Mouse (Mus musculus) hematopoietic stem cell, adult 5-6 weeks (primary cell): ENCODE data around the gene Btg1. TPM values are rescaled to one million over a fixed set of nuclear protein-coding genes. Genes with fewer than 3 reads are reported as not detected.

Experiments used
- ATAC-seq, 2 experiments: fragments of 125-278 bp in 1 of 2; replicated peaks in 1 of 2; 2 replicates each; pipeline ENCODE4 v1.8.0; 2016 to 2017; ENCODE audit warnings: inconsistent platforms in 2 of 2, mild to moderate bottlenecking in 2 of 2, moderate number of reproducible peaks in 2 of 2, low read depth in 1 of 2, moderate TSS enrichment in 1 of 2; ENCODE audit not compliant: low FRiP score in 2 of 2, poor library complexity in 2 of 2, severe bottlenecking in 2 of 2, insufficient read depth in 1 of 2, low TSS enrichment in 1 of 2
- total RNA-seq: library from RNA; stranded (forward); fragments of 172-1452, 232-1000 nt; gene quantifications from 2 replicates; pipeline ENCODE4 v1.2.3, GENCODE M21; 2017

The Btg1 gene
- total RNA-seq, 1 experiment from 2014 or later, result 75.4 TPM

DNA sequence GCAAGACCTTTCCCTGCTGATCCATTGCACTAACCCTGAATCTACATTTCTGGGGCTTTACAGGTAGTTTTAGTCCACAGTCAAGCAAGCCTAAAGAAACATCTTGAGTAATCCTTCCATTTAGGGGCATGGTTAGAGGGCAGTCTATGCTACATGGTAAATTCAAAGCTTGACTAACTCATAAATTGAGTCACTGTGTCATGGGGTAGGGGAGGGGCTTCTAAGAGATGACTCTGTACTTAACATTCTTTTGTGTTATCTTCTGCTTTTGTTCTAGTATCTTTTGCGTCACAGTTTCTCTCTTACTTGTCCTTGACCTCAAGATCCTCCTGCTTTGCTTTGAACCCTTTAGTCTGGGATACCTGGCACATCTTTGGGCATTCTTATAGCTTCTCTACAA lies 11.6 kb upstream of the Btg1 start:
- ATAC-seq, result no peak

DNA sequence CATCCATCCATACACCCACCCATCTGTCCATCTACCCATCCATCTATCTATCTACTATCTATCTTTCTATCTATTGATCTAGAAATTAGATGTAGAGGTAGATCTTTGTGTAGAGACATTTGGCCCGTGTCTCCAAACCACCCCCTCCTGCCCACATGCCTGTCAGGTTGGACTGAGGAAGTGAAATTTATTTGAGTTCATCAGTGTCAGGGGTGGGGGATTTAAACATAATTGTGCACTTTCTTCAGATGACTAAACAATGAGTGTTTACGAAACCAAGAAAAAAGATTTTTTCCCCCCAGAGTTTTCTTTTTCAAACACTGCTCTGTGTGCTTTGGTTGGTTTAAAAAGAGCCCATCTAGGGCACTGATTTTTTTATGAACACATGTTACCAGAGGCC lies 10.9 kb upstream of the Btg1 start:
- no peak for ATAC-seq

DNA sequence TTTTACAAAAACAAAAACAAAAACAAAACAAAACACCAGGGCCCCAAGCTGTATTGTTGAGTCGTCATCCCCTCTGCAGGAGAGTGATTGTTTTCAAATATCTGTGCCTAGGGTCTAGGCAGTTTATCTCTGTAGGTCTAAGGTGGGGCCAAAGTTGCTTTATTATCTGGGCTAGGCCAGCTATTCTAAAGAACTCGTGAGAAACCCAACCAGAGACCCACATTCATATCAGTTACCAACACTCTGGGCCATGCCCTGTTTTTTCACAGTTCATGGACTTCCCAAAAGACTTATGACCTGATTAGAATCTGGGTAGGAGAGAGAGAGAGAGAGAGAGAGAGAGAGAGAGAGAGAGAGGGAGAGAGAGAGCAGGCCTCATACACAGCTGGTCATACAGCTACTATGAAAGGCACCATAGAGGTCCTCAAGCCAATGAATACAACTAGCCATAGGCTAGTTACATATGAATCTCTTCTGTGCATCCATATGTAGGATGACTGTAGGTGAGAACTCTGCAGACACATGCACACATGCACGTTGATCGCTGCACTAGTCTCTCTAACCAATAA lies 9.1 kb upstream of the Btg1 start:
- ATAC-seq, result no peak

DNA sequence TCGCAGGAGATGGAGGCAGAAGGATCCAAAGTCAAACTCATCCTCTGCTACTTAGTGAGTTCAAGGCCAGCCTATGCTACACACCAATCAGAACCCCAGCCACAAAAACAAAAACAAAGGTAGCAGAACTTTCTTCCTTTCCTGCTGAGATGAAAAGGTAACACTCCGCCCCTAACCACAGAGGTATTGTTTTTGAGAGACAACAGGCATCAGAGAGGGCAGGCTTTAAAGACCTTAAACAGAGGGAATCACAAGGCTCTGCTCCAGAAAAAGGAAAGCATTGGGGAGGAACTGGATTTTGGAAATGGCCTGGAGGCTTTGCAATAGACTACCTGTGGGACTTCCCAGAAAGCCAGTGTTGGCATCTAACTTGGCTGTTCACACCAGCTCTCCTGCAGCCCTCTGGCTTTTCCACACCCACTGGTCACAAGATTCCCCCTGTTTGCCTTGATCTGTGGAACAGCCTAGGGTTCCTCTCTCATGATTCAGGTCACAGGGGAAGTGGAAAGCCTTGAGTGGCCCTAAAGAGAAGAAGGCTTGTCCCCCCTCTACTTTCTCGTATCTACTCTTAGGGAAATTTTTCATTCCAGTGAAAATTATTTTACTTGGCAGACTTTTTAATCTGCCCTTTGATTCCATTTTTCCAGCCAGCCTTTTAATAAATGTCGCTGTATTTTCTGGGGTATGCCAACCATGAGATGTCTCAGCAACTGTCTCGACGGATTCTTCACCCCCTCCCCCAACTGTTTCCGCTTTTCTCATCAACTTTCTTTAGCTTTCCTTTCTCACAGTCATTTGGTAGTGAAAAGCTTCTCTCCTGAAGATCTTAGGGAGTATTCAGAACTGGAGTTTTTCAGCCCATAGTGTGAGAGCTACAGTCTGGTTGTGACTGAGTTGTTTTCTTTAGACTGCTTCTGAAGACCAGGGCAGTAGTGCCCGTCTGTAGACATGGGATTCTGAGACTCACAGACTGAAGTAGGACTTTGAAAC lies 7.2 kb upstream of the Btg1 start:
- ATAC-seq, result no peak

DNA sequence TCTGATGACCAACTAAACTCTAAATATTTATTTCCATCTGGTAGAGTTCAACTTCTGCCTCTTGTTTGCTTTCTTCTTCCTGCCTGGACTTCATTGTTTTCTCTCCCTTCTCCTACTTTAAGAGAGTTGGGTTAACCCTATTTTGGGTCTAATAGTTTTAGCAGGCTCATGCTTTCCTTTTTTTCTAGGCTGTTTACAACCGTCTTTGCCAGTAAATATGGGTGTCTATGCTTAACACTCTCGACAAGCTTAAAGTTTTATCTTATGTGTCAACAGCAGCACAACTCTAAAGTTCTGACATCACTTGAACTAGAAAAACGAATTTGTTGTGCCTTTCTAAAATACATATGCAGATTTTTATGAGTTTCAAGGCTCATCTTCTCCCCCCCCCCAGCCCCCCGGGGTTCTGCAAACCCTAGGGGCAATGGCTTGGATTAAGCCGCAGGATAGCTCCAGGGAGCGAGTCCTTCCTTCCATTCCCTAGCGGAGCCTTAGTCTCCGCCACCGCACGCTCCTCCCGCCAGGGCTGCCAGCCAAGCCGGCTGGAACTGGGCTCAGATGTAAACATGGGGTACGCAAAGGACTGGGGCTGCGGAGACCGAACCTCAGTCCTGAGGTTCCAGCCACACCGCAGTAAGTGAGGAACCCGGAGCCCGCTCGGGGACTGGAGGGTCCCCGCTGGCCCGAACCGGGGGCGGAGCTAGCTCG lies 651 bp upstream of the Btg1 start:
- no peak for ATAC-seq

DNA sequence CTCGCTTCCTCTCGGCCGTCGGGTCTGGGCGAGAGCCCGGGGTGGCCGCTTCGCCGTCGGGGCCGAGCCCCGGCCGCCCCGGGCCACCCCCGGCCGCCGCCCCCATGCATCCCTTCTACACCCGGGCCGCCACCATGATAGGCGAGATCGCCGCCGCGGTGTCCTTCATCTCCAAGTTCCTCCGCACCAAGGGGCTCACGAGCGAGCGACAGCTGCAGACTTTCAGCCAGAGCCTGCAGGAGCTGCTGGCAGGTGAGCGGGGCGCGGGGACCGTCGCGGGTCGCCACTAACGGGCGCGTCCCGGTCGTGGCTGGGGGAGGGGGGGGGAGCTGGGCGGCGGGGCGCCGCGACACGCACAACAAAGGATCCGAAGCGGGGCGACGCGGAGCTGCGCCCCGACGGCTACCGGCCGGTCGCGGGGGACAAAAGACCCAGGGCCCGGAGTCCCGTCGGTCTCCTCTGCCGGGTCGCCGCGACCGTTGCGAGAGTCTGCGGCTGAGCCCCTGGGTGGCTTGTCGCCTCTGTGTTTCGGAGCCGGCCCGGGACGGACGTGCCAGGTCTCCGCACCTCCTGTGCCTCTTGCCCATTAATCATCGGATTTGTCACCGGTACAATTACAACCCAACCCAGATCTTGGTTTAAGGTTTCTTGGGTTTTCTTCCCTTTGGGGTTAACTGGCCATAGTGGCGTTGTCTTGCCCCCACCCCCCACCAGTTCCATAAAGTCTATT lies 580 bp downstream of the Btg1 start:
- no peak for ATAC-seq

DNA sequence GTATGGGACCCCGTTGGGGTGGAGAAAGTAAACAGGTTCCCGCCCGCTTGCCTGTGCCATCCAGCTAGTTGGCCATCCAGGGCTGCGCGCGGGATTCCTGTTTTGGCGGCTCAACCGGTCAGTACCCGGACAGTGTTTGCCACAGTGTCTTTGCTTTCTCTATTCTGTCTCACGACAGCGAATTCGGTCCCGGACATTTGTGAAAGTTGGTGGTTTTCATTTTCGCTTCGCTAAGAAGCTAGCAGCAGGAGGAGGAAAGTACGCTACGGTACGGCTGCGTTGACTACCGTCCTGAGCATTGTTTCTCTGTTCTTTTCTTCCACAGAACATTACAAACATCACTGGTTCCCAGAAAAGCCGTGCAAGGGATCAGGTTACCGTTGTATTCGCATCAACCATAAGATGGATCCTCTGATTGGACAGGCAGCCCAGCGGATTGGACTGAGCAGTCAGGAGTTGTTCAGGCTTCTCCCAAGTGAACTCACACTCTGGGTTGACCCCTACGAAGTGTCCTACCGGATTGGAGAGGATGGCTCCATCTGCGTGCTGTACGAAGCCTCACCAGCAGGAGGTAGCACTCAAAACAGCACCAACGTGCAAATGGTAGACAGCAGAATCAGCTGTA lies 1.3 kb downstream of the Btg1 start:
- ATAC-seq, result peak; percentile 9 to 11; a peak in 2 of 4 replicates

DNA sequence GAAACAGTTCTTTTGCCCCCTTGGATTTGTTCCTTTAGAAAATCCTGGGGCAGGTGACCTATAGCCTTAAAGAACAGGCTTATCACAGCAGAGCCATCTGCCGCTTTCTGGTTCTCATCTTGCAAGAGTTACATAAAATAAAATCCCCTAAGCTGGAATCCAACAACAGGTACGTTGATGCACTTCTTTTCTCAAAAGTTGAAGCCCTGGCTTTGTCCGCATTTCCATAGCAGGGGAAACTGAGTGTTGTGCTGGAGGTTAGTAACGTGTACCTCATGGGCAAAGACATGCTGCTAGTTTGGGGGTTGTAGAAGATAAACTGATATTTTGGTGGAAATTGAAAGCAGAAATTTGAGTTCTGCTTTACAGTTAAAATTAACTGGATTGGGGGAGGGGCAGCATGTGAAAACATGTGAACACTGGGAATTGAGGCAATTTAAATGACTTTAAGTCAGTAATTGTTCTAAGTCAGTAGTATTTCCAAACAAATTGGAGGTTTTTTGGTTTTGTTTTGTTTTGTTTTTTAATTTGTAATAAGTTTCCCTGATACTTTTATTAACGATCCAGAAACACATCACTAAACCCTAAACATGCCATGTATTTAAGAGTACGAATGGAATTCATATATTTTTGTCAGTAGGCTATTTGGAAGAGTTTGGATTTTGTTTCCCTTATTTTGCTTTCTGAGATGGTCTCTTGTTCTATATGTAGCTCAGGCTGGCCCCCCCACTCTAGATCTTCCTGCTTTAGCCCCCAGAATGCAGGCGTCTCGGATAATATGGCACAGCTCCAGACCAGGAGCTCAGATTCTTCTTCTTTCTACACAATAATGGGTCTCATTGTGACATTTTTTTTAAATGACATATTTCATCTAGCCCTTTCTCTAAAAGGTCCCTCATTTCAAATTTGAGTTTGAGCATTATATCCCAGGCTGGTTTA lies 3.4 kb downstream of the Btg1 start:
- ATAC-seq, result no peak

DNA sequence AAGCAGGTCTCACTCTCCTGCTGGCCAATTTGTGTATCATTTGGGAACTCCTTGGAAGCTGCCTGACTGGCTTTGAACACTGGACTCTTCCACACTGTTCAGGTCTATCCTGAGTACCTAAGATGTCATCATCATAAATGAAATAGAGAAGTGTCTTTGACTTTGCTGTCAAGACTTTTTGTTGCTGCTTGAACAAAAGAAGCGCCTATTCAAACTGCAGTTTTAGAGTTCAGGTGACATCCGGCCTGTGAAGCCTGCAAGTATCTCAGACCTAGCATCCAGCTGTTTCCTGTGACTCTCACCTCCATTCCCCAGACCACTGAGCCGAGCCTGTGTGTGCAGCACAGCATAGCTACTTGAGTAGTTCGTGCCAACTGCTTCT lies 4.1 kb downstream of the Btg1 start:
- no peak for ATAC-seq

DNA sequence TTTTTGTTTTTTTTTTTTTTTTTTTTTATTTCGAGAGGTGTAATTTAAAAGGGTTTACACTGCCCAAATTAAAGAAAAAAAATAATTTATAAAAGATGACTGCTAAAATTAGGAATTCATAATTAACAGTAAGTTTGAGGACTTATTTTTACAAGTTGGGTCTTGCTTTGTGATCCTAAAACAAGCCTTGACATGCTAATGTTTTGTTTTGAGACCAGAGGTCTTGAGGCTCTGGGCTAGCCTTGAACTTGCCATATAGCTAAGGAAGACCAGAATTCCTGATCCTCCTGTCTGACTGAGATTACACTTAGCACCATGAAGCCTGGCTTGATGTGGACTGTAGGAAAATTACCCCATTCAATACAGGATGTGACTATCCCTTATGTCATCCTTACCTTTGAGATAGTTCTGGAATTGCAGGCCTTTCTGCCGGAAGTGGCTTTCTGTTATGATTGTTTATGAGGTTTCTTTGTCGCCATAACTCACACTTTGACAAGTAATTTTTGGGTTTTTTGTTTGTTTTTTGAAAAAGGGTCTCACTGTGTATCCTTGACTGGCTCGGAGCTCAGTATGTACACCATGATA lies 4.6 kb downstream of the Btg1 start:
- ATAC-seq, result no peak

DNA sequence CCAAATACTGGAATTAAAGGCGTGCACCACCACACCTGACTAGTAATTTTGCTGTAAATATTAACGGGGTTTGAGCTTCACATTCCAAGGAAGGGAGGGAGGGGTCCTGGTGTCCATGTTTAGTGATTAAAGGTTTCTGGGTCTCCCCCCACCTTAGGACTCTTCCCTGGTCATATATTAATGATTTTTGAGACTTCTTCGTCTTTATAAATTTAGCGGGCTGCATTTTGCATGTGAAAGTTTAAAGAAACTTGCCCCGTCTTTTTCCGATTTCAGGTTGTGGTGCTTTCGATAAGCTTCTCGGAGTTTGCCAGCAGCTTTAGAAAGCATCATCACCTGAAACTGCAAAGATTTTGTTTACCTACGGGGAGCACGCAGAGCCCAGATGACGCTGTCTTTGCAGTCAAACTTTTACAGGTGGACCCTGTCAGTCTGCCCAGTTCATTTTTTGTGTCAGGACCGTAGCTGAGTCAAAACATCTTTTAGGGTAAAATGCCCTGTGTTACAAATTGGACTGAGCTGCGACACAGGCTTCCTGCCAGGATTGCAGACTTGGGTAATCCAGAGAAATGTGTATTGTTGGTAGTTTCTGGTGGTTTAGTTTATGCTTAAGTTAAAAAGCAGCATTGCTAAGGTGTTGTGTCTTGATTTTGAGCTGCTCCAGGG lies 5.3 kb downstream of the Btg1 start:
- no peak for ATAC-seq

DNA sequence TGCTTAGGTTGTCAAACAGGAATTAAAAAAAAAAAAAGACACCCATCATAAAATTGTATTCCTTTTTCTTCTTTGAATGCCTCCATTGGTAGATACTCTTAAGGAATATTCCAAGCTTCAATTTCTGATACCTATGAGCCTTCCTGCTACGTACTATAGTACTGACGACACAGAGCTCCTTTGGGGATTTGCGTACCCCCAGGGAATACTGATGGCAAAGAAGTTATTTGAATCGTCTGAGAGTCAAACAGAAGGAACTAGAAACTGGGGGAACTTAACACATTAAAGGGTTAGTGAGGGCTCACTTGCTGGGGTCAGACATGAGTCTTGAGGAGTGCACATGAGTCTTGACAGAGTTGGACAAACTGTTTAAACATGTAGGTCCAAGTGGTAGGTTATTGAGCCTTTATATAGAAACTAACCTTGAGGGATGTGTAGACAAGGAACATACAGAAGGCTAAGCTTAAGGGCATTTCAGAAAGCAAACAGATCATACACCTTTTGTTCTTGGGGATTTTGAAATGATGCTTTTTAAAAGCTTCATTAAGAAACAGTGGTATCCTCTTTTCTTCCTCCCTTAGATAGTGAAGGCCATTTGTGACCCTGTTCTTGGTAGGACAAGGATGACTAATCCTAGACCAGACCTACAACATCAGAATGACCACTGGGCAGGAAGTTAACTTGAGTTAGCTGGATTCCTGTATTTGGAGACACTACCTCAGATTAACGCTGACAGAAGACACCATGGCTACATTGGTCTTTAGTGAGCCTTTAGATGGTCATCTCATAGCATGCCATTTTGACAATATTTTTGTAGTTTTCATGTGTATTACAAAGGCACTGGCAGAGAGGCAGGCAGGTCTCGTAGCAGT lies 6.2 kb downstream of the Btg1 start:
- ATAC-seq, result no peak

DNA sequence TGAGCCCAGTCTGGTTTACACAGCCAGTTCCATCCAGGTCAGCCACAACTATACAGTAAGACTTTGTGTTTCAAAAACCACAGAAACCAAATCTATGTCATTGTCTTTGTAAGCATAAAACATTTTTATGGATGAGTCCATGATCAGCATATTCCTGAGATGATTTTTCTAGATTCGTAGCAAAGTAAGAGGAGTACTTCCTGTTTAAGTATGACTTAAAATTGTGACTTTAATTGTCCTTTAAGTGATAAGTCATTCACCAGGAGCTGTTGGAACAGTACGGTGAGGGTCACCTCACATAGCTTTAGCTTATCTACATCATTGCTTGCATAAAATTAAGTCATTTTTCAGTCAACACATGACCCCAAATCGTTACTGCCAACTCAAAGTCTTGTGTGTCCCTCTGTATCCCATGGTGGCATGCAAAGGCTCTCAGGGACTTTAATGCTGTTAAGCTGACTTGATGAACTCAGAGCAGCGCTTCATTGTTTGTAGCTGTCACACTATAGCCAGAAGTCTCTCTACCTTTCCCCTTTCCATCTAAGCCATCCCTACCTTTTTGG lies 6.9 kb downstream of the Btg1 start:
- ATAC-seq, result no peak

DNA sequence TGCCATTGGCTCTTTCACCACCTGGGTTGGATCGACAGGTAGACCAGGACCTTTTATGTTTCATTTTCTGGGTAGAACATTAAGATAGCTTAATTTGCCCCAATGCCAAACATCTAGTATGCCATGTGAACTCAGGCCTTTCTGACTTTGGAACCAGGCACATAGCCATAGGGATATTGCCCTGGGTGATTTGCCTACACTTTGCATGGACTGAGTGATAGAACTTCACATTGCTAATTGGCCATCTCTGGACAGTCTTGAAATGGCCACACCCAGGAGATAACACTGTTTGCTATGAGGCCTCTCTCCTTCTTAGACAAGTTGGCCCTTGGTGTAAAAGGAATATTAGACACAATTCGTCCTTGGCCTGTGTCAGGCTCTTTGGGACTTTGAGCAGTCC lies 7.6 kb downstream of the Btg1 start:
- no peak for ATAC-seq
